Mouse (Mus musculus) small intestine, adult 2 months (tissue): ENCODE data around the gene Riiad1.

Source experiments
- CTCF ChIP-seq: fragments of 200-500 bp; IDR thresholded peaks from 2 replicates; pipeline ENCODE4 v1.5.1; 2012; ENCODE audit warnings: low read depth, mild to moderate bottlenecking, control low read depth, inconsistent platforms, low read length, moderate library complexity, mixed read lengths; ENCODE audit not compliant: insufficient replicate concordance, insufficient read length; ENCODE audit errors: extremely low read depth
- POLR2A ChIP-seq: fragments of 200-500 bp; IDR thresholded peaks from 2 replicates; pipeline ENCODE4 v1.6.1; 2012; ENCODE audit warnings: low read depth, mild to moderate bottlenecking, control low read depth, inconsistent platforms, low read length, moderate library complexity

- TF ChIP-seq POLR2A (no peak), CTCF (no peak)
These were observed 39.0 kb downstream of the Riiad1 start for GRCm38 (mm10) chr3:94441182-94441581.
